Mouse (Mus musculus): ENCODE data around the gene Dlx4. TPM values are rescaled to one million over a fixed set of nuclear protein-coding genes. Genes with fewer than 3 reads are reported as not detected.

The Dlx4 gene
- 0.07 and 0.13 TPM in 2 replicates for polyA plus RNA-seq (2015; fragmentation: Nextera tagmentation; extraction: Ambion mirVana)

- Histone ChIP-seq H3K9ac (ENCODE audit: low read depth, low read length) (no peak within 1 kb of the TSS), H3K4me2 (ENCODE audit: low read depth, low read length) (peak within 1 kb of the TSS; percentile 71), H3K4me3 (ENCODE audit: low read depth, low read length) (peak within 1 kb of the TSS; percentile 53), H3K27ac (ENCODE audit: low read length) (no peak within 1 kb of the TSS), H3K27me3 (ENCODE audit: control insufficient read depth, insufficient read depth, low read depth, low read length) (peaks cover 99% of the 10 kb centered on the region), H3K4me1 (ENCODE audit: control insufficient read depth, low read depth, low read length) (peaks cover 7% of the 10 kb centered on the region), H3K9me3 (replicated peaks; ENCODE audit: control insufficient read depth, low read length) (no peaks in the 10 kb centered on the region), H3K36me3 (ENCODE audit: control insufficient read depth, insufficient read depth) (no peaks in the 10 kb centered on the region)
- ATAC-seq (ENCODE audit: low read depth): no peak
- WGBS (ENCODE audit: insufficient replicate concordance): under 1% methylated on average over 48 of the region's 48 CpGs
These were observed at the start of gene Dlx4 for GRCm38 (mm10) chr11:95145851-95146403. Dlx4 (minus strand) TSS chr11:95146263.

DNA sequence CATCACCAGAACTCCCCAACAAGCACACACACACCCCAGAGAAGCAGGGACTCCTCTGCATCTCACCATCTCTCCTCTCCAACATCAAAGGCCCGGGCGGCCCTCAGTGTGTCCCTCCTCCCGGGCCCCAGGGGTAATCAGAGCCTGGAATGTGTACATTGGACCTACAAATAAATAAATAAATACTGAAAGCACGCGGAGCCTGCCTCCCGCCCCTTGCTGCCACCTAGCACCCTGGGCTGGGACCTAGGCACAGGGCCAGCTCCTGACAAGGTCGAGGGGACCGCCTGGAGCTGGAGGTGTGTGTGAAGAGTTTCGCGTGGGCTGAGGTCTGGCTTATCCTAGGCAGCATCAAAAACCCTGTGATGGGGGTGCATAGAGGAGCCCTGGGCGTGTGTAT, 43.8 kb upstream of the Dlx4 start:
- ATAC-seq (ENCODE audit: low read depth): peak; percentile 53; the same call in 1 of the 2 replicates
- H3K4me3 ChIP-seq (ENCODE audit: low read depth, low read length): no peak overlapping the region
- no peaks in the 10 kb centered on the region for H3K9me3 ChIP-seq (replicated peaks; ENCODE audit: control insufficient read depth, low read length)
- no peaks in the 10 kb centered on the region for H3K4me1 ChIP-seq (ENCODE audit: control insufficient read depth, low read depth, low read length)
- WGBS (ENCODE audit: insufficient replicate concordance): 32% methylated on average over 11 of the region's 11 CpGs
- no peak overlapping the region for H3K9ac ChIP-seq (ENCODE audit: low read depth, low read length)
- no peaks in the 10 kb centered on the region for H3K27me3 ChIP-seq (ENCODE audit: control insufficient read depth, insufficient read depth, low read depth, low read length)
- no peaks in the 10 kb centered on the region for H3K36me3 ChIP-seq (ENCODE audit: control insufficient read depth, insufficient read depth)
- no peak overlapping the region for H3K4me2 ChIP-seq (ENCODE audit: low read depth, low read length)
- H3K27ac ChIP-seq (ENCODE audit: low read length): no peak overlapping the region

- Histone ChIP-seq H3K9ac (ENCODE audit: low read depth, low read length) (no peak overlapping the region), H3K4me3 (ENCODE audit: low read depth, low read length) (no peak overlapping the region), H3K27ac (ENCODE audit: low read length) (no peak overlapping the region), H3K9me3 (replicated peaks; ENCODE audit: control insufficient read depth, low read length) (no peaks in the 10 kb centered on the region), H3K27me3 (ENCODE audit: control insufficient read depth, insufficient read depth, low read depth, low read length) (no peaks in the 10 kb centered on the region), H3K4me1 (ENCODE audit: control insufficient read depth, low read depth, low read length) (no peaks in the 10 kb centered on the region), H3K4me2 (ENCODE audit: low read depth, low read length) (no peak overlapping the region), H3K36me3 (ENCODE audit: control insufficient read depth, insufficient read depth) (no peaks in the 10 kb centered on the region)
- ATAC-seq (ENCODE audit: low read depth): no peak
- WGBS (ENCODE audit: insufficient replicate concordance): 73% methylated on average over 7 of the region's 7 CpGs
These were observed 40.8 kb upstream of the Dlx4 start for GRCm38 (mm10) chr11:95186826-95187225.

GRCm38 (mm10) chr11:95185700-95186099, 39.6 kb upstream of the Dlx4 start:
- Histone ChIP-seq H3K9ac (ENCODE audit: low read depth, low read length) (no peak overlapping the region), H3K36me3 (ENCODE audit: control insufficient read depth, insufficient read depth) (no peaks in the 10 kb centered on the region), H3K4me2 (ENCODE audit: low read depth, low read length) (no peak overlapping the region), H3K4me3 (ENCODE audit: low read depth, low read length) (no peak overlapping the region), H3K4me1 (ENCODE audit: control insufficient read depth, low read depth, low read length) (no peaks in the 10 kb centered on the region), H3K27ac (ENCODE audit: low read length) (no peak overlapping the region), H3K9me3 (replicated peaks; ENCODE audit: control insufficient read depth, low read length) (no peaks in the 10 kb centered on the region), H3K27me3 (ENCODE audit: control insufficient read depth, insufficient read depth, low read depth, low read length) (no peaks in the 10 kb centered on the region; the same call in 1 of the 2 replicates)
- ATAC-seq (ENCODE audit: low read depth): no peak
- 18% methylated on average over 11 of the region's 11 CpGs for WGBS (ENCODE audit: insufficient replicate concordance)

- Histone ChIP-seq H3K27ac (ENCODE audit: low read length) (no peak overlapping the region), H3K4me2 (ENCODE audit: low read depth, low read length) (no peak overlapping the region), H3K4me3 (ENCODE audit: low read depth, low read length) (no peak overlapping the region), H3K27me3 (ENCODE audit: control insufficient read depth, insufficient read depth, low read depth, low read length) (no peaks in the 10 kb centered on the region; the same call in 1 of the 2 replicates), H3K9me3 (replicated peaks; ENCODE audit: control insufficient read depth, low read length) (no peaks in the 10 kb centered on the region), H3K9ac (ENCODE audit: low read depth, low read length) (no peak overlapping the region), H3K36me3 (ENCODE audit: control insufficient read depth, insufficient read depth) (no peaks in the 10 kb centered on the region), H3K4me1 (ENCODE audit: control insufficient read depth, low read depth, low read length) (no peaks in the 10 kb centered on the region)
- ATAC-seq (ENCODE audit: low read depth): no peak
- WGBS (ENCODE audit: insufficient replicate concordance): 28% methylated on average over 5 of the region's 5 CpGs
These were observed 38.5 kb upstream of the Dlx4 start for GRCm38 (mm10) chr11:95184561-95184960.

DNA sequence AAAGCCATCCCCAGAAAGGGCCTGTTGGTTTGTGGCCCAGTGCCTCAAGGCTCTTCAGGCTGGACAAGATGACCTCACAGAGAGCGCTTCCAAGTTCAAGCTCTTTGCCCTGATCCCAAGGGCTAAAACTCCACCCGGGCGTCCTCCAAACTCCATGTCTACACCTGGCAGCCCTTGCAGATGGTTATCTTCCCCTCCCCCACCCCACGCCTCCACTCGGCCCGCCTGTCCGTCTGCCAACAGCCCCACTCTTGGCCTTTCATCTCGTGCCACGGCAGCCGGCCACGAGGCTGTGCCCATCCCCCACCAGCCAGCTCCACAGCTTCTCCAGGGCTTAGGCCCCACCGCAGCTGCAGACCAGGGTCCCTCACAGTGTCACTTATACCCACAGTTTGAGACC, 33.2 kb upstream of the Dlx4 start:
- 53% methylated on average over 12 of the region's 12 CpGs for WGBS (ENCODE audit: insufficient replicate concordance)

DNA sequence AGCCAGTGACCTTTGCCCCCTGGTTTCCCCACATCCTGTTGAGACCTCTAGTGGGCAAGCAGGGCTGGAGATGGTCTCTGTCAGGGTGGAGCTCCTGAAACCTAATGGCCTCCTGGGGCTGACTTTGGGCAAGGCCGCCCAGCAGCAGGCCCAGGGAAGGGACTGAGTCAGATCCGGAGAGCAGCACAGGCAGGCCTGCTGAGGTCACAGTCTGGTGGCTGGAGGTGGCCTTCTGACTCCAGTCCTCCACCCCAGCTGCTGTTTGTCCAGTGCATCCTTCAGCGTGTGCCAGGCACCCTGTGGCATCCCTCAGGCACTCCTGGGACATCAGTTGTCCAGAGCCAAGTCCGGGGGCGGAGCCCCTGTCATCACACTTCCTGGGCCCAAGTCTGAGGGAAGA, 19.8 kb upstream of the Dlx4 start:
- H3K4me2 ChIP-seq (ENCODE audit: low read depth, low read length): no peak overlapping the region
- no peaks in the 10 kb centered on the region for H3K9me3 ChIP-seq (replicated peaks; ENCODE audit: control insufficient read depth, low read length)
- no peaks in the 10 kb centered on the region for H3K27me3 ChIP-seq (ENCODE audit: control insufficient read depth, insufficient read depth, low read depth, low read length)
- H3K36me3 ChIP-seq (ENCODE audit: control insufficient read depth, insufficient read depth): no peaks in the 10 kb centered on the region
- ATAC-seq (ENCODE audit: low read depth): no peak
- no peak overlapping the region for H3K4me3 ChIP-seq (ENCODE audit: low read depth, low read length)
- 52% methylated on average over 5 of the region's 5 CpGs for whole genome bisulfite sequencing (ENCODE audit: insufficient replicate concordance)
- H3K27ac ChIP-seq (ENCODE audit: low read length): no peak overlapping the region
- no peaks in the 10 kb centered on the region; the same call in 1 of the 2 replicates for H3K4me1 ChIP-seq (ENCODE audit: control insufficient read depth, low read depth, low read length)
- no peak overlapping the region for H3K9ac ChIP-seq (ENCODE audit: low read depth, low read length)

More for the DNA sequence above, 33.2 kb upstream of the Dlx4 start:
- H3K4me3 ChIP-seq (ENCODE audit: low read depth, low read length): no peak overlapping the region
- H3K36me3 ChIP-seq (ENCODE audit: control insufficient read depth, insufficient read depth): no peaks in the 10 kb centered on the region
- no peak overlapping the region for H3K27ac ChIP-seq (ENCODE audit: low read length)
- no peaks in the 10 kb centered on the region for H3K4me1 ChIP-seq (ENCODE audit: control insufficient read depth, low read depth, low read length)
- no peaks in the 10 kb centered on the region; the same call in 1 of the 2 replicates for H3K27me3 ChIP-seq (ENCODE audit: control insufficient read depth, insufficient read depth, low read depth, low read length)
- H3K9me3 ChIP-seq (replicated peaks; ENCODE audit: control insufficient read depth, low read length): no peaks in the 10 kb centered on the region
- H3K9ac ChIP-seq (ENCODE audit: low read depth, low read length): no peak overlapping the region
- no peak overlapping the region for H3K4me2 ChIP-seq (ENCODE audit: low read depth, low read length)
- ATAC-seq (ENCODE audit: low read depth): no peak

DNA sequence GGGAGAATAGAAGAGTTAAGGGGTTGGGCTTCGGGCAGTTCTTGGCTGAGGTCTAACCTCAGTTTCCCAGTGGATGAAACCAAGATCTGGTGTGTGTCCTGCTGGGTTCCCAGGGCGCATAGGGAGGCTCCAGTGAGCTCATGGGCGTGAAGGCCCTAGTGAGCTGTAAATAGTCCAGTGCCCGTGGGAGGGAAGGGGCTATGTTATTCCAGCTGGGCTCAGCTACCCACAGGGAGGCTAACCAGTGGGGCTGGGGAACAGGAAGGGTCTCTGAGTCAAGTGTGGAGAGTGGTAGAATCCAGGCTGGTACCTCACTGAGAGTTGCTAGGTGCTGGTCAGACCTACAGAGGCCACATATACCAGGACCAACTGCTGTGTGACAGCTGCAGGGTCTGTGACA, 15.6 kb upstream of the Dlx4 start:
- H3K27ac ChIP-seq (ENCODE audit: low read length): no peak overlapping the region
- H3K4me1 ChIP-seq (ENCODE audit: control insufficient read depth, low read depth, low read length): no peaks in the 10 kb centered on the region; the same call in 1 of the 2 replicates
- H3K4me3 ChIP-seq (ENCODE audit: low read depth, low read length): no peak overlapping the region
- no peaks in the 10 kb centered on the region for H3K9me3 ChIP-seq (replicated peaks; ENCODE audit: control insufficient read depth, low read length)
- H3K27me3 ChIP-seq (ENCODE audit: control insufficient read depth, insufficient read depth, low read depth, low read length): no peaks in the 10 kb centered on the region
- 45% methylated on average over 4 of the region's 4 CpGs for WGBS (ENCODE audit: insufficient replicate concordance)
- no peak overlapping the region for H3K4me2 ChIP-seq (ENCODE audit: low read depth, low read length)
- ATAC-seq (ENCODE audit: low read depth): no peak
- H3K36me3 ChIP-seq (ENCODE audit: control insufficient read depth, insufficient read depth): no peaks in the 10 kb centered on the region
- H3K9ac ChIP-seq (ENCODE audit: low read depth, low read length): no peak overlapping the region

DNA sequence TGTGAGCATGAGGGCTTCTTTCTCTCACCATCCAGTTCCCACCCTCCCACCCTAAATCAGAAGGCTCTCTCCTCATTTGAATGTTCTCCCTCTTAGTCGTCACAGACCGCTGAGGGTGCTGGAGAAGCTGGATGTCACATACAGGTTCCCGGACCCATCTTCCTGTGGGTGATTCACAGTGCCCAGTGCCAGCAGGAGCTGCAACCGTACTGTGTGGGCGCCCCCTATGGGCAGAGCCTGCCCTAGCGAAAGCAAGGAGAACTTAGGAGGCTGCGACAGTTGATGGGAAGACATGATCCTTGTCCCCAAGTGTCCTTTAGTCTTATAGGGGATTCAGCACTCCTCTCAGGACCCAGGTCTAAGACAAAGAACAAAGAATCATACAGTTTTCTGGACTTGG, 14.6 kb upstream of the Dlx4 start:
- H3K4me1 ChIP-seq (ENCODE audit: control insufficient read depth, low read depth, low read length): no peaks in the 10 kb centered on the region
- H3K9me3 ChIP-seq (replicated peaks; ENCODE audit: control insufficient read depth, low read length): no peaks in the 10 kb centered on the region
- no peaks in the 10 kb centered on the region for H3K27me3 ChIP-seq (ENCODE audit: control insufficient read depth, insufficient read depth, low read depth, low read length)
- WGBS (ENCODE audit: insufficient replicate concordance): 31% methylated on average over 7 of the region's 7 CpGs
- no peak for ATAC-seq (ENCODE audit: low read depth)
- H3K4me2 ChIP-seq (ENCODE audit: low read depth, low read length): no peak overlapping the region
- H3K4me3 ChIP-seq (ENCODE audit: low read depth, low read length): no peak overlapping the region
- H3K36me3 ChIP-seq (ENCODE audit: control insufficient read depth, insufficient read depth): no peaks in the 10 kb centered on the region
- H3K27ac ChIP-seq (ENCODE audit: low read length): no peak overlapping the region
- H3K9ac ChIP-seq (ENCODE audit: low read depth, low read length): no peak overlapping the region
